Mouse (Mus musculus): ENCODE measurements around the gene Spo11. TPM values are rescaled to one million over a fixed set of nuclear protein-coding genes. Genes with fewer than 3 reads are reported as not detected.
A peak's percentile ranks its signal among the peaks of the same experiment; 100 is the strongest.

The Spo11 gene
- polyA plus RNA-seq, 1 experiment from 2014 or later: 0.43 TPM

DNA sequence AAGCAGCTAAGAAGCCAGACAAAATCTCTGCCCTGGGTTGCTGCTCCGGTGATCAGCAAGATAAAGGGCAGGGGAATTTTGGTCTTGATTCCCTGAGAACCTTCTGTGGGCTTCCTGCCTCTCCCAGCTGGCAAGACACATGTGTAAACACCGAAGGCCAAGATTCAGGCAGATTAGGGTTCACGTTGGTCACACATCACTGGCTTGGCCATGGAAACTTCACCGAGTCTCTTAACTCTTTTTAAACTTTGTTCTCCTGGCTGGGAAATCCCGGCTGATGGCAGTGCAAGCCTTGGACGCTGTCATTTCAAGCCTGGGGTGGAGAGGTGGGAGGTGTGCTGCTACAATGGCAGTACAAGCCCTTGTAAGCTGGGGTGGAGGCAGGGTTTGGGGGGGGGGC is 16.3 kb upstream of the Spo11 start:
- 63% methylated on average over 6 of the region's 6 CpGs for WGBS

DNA sequence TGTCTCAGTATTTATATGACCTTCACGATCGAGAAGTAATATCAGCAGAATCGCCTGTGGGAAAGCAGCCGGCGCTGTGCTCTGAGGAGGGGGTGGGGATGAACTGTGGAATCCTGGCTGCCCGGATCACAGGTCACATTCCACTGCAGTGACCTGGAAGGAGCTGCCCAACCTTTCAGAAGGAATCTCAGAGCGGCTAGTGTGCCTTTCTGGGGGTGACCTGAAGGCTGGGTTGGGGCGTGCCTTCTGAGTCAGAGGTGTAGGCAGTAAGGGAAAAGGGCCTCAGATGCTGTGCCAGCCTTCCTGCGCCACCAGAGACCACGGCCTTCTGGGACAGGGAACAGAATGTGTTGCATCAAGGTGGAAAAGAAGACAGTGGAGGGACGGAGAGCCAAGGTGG is 12.3 kb upstream of the Spo11 start:
- Histone ChIP-seq H3K9ac (no peak overlapping the region), H3K9me3 (no peaks in the 10 kb centered on the region; the same call in 1 of the 2 replicates), H3K4me3 (no peak overlapping the region), H3K4me2 (no peak overlapping the region), H3K27me3 (no peaks in the 10 kb centered on the region), H3K4me1 (replicated peaks) (no peaks in the 10 kb centered on the region), H3K36me3 (no peaks in the 10 kb centered on the region), H3K27ac (replicated peaks) (no peak overlapping the region)
- no peak for ATAC-seq (ENCODE audit: low read depth)
- WGBS: 59% methylated on average over 11 of the region's 11 CpGs

More for the DNA sequence above, 16.3 kb upstream of the Spo11 start:
- Histone ChIP-seq H3K4me3 (no peak overlapping the region), H3K4me2 (no peak overlapping the region), H3K9ac (no peak overlapping the region), H3K27me3 (no peaks in the 10 kb centered on the region), H3K9me3 (peaks cover 8% of the 10 kb centered on the region), H3K4me1 (replicated peaks) (peaks cover 13% of the 10 kb centered on the region), H3K36me3 (no peaks in the 10 kb centered on the region), H3K27ac (replicated peaks) (no peak overlapping the region)
- ATAC-seq (ENCODE audit: low read depth): no peak

DNA sequence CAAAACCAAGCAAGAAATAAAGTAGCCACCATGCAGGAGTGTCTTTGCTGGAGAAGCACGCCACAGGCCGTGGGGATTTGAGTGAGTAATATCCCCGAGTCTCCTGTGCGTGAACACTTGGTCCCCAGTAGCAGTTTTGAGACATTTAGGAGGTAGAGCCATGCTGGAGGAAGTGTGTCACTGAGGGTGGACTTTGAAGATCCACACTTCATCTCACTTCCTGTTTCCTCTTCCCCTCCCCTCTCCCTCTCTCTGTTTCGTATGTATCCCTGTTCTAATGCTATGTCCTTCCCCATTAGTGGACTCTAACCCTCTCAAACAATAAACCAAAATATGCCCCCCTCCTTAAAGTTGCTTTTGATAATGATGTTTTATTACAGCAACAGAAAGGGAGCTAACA is 11.0 kb upstream of the Spo11 start:
- H3K27me3 ChIP-seq: no peaks in the 10 kb centered on the region
- no peaks in the 10 kb centered on the region for H3K9me3 ChIP-seq
- 77% methylated on average over 5 of the region's 5 CpGs for WGBS
- no peak overlapping the region for H3K27ac ChIP-seq (replicated peaks)
- no peaks in the 10 kb centered on the region for H3K36me3 ChIP-seq
- no peak for ATAC-seq (ENCODE audit: low read depth)
- no peak overlapping the region for H3K4me2 ChIP-seq
- H3K9ac ChIP-seq: no peak overlapping the region
- H3K4me1 ChIP-seq (replicated peaks): no peaks in the 10 kb centered on the region
- no peak overlapping the region for H3K4me3 ChIP-seq

DNA sequence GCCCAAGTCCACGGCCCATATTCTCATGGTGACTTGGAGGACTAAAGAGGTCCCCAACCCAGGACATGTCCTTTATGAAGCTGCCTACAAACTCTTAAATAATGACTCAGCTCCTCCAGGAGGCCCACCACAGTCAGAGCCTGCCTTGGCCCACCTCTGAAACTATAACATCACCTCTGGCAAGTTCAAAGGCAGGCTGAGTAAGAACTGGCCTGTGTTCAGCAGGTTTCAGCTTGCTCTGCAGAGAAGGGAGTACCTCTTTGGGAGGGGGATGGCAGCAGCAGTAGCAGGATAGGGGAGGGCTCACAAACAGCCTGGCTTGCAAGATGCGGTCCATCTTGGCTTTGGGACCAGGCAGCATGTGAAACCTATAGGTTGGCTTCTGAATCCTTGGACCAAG is 5.6 kb upstream of the Spo11 start:
- Histone ChIP-seq H3K4me1 (replicated peaks) (peaks cover 8% of the 10 kb centered on the region), H3K4me3 (no peak overlapping the region), H3K27me3 (no peaks in the 10 kb centered on the region), H3K9me3 (no peaks in the 10 kb centered on the region), H3K4me2 (no peak overlapping the region), H3K9ac (no peak overlapping the region), H3K27ac (replicated peaks) (no peak overlapping the region), H3K36me3 (no peaks in the 10 kb centered on the region)
- 93% methylated on average over 2 of the region's 2 CpGs for WGBS
- ATAC-seq (ENCODE audit: low read depth): no peak

DNA sequence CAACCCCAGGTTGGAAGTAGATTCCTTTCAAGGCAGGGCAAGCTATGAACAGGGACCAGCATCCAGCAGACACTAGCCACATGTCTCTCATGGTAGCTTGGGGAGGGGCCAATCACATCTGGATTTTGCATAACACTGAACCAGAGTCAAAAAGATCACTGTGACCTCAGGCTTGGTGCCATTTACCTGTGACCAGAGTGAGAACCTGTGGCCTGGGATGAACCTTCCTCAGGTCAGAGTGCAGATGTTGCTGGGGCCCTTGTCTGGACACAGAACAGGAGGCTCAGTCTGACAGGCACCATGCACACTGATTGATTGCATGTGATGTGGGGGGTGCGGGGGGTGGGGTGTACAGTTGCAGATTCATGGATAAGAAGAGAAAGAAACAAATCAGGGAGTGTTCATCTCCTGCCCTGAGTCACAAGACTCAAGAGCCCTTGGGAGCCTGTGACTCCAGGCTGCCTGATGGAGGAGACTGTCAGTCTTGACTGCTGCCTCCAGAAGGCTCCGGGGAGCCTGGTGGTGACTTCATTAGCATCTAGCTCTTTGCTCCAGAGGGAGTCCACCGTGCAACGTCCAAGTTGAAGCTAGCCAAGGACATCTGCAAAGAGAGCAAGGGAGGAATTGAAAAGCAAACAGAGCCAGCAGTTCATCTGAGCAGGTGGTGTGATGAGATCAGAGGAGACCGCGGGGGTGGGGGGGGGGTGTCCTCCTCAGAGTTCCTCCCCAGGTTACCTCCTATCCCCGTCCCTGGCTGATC is 3.5 kb upstream of the Spo11 start:
- WGBS: 30% methylated on average over 7 of the region's 7 CpGs
- Histone ChIP-seq H3K36me3 (no peaks in the 10 kb centered on the region), H3K9ac (no peak overlapping the region), H3K4me2 (no peak overlapping the region), H3K4me3 (no peak overlapping the region), H3K4me1 (replicated peaks) (peaks cover 22% of the 10 kb centered on the region), H3K9me3 (no peaks in the 10 kb centered on the region), H3K27ac (replicated peaks) (no peak overlapping the region), H3K27me3 (no peaks in the 10 kb centered on the region)
- no peak for ATAC-seq (ENCODE audit: low read depth)

DNA sequence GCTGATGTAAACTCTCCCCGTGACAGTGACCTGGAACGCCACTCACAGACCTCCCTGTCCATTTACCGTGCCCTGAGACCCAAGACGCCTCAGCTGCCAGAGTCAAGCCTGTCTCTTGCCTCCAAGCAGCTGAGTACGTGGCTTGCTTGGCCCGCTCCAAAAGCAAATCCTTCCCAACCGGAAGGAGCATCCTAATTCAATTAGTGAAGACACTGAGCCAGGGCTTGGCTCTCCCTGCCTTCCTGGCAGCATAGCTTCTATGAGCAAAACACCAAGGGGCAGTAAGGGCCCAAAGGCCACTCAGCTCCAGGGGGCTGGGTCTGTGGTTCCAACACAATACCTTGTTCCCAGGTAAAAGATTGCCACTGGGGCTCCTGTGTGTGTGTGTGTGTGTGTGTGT is 2.8 kb upstream of the Spo11 start:
- H3K9me3 ChIP-seq: no peaks in the 10 kb centered on the region

DNA sequence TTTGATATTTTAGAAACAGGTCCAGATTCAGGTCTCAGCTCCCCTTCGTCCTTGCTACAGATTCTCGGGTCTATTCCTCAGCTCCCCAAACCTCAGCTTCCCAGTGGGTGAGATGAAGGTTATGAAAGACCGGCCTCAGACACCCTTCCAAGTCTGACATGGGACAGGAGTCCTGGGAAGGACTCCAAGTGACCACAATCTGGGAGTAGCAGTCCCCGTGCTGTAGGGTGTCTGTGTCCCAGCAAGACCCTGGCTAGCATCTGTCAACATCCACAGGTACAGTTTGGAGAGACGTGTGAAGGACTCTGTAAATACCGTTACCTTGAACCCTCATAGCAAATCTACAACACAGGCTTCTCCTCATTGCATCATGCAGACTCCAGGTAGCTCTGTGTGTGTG is 2.3 kb upstream of the Spo11 start:
- H3K27me3 ChIP-seq: no peaks in the 10 kb centered on the region
- WGBS: 87% methylated on average over 6 of the region's 6 CpGs
- H3K9me3 ChIP-seq: no peaks in the 10 kb centered on the region
- H3K9ac ChIP-seq: no peak overlapping the region
- peaks cover 22% of the 10 kb centered on the region for H3K4me1 ChIP-seq (replicated peaks)
- no peak overlapping the region for H3K4me3 ChIP-seq
- H3K27ac ChIP-seq (replicated peaks): no peak overlapping the region
- no peak overlapping the region for H3K4me2 ChIP-seq
- ATAC-seq (ENCODE audit: low read depth): no peak
- no peaks in the 10 kb centered on the region for H3K36me3 ChIP-seq

More for the DNA sequence above, 2.8 kb upstream of the Spo11 start:
- no peak overlapping the region for H3K27ac ChIP-seq (replicated peaks)
- H3K9ac ChIP-seq: no peak overlapping the region
- no peak for ATAC-seq (ENCODE audit: low read depth)
- H3K4me3 ChIP-seq: no peak overlapping the region
- H3K4me2 ChIP-seq: no peak overlapping the region
- H3K27me3 ChIP-seq: no peaks in the 10 kb centered on the region
- H3K4me1 ChIP-seq (replicated peaks): peaks cover 22% of the 10 kb centered on the region
- H3K36me3 ChIP-seq: no peaks in the 10 kb centered on the region
- WGBS: 53% methylated on average over 7 of the region's 7 CpGs

DNA sequence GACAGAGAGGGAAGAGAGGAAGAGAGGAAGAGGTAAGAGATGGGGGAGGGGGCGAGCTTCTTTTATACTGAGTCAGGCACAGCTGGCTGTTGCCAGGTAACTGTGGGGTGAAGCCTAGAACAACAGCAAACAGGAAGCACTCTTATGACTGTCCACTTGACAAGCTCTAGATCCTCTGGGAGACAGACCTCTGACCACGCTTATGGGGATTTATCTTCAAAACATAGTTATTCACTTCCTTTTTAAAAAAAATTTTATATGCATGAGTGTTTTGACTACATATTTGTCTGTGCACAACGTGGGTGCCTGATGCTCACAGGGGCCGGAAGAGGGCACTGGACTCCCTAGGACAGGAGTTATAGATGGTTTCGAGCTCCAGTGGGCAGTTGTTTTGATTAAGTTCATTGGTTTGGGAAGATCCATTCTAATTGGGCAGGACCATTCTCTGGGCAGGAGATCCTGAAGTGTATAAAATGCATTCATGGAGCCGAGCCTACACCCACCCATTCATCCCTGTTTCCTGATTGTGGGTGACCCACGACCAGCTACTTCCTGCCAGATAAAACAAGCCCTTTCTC is 750 bp upstream of the Spo11 start:
- Histone ChIP-seq H3K4me3 (no peak overlapping the region), H3K27me3 (no peaks in the 10 kb centered on the region), H3K9ac (peak overlapping the region; percentile 50; the same call in 1 of the 2 replicates), H3K36me3 (no peaks in the 10 kb centered on the region), H3K9me3 (no peaks in the 10 kb centered on the region), H3K27ac (replicated peaks) (0 out of 2 replicates have a peak overlapping the region, but pooled peaks have one; percentile 49), H3K4me2 (peak overlapping the region; percentile 40), H3K4me1 (replicated peaks) (peaks cover 22% of the 10 kb centered on the region)
- peak; percentile 5; the same call in 1 of the 2 replicates for ATAC-seq (ENCODE audit: low read depth)
- 28% methylated on average over 7 of the region's 7 CpGs for WGBS

DNA sequence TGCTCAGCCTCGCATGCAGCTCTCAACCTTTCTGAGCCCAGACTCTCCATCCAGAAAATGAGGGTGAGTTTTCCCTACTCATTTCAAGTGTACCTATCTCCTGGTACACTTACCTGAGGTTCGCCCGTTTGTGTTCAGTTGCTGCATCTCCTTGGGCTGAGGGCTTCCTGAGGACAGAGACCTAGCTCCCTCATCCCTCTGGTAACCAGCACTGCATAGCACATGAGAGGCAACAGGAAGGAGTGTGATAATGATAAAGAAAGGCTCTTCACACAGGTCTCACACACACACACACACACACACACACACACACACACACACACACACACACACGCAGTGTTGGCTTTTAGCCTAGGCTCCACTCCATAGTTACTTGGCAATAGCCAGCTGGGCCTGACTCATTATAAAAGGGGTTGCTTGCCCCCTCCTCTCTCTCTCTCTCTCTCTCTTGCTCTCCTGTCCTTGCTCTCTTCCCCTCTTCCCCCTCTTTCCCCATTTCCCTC is 682 bp downstream of the Spo11 start:
- no peak for ATAC-seq (ENCODE audit: low read depth)
- H3K9me3 ChIP-seq: no peaks in the 10 kb centered on the region
- H3K27ac ChIP-seq (replicated peaks): no peak overlapping the region
- no peaks in the 10 kb centered on the region for H3K36me3 ChIP-seq
- no peak overlapping the region for H3K9ac ChIP-seq
- 0 out of 2 replicates have a peak overlapping the region, but pooled peaks have one; percentile 40 for H3K4me2 ChIP-seq
- no peak overlapping the region for H3K4me3 ChIP-seq
- H3K4me1 ChIP-seq (replicated peaks): peaks cover 22% of the 10 kb centered on the region
- 65% methylated on average over 4 of the region's 4 CpGs for WGBS
- no peaks in the 10 kb centered on the region for H3K27me3 ChIP-seq

DNA sequence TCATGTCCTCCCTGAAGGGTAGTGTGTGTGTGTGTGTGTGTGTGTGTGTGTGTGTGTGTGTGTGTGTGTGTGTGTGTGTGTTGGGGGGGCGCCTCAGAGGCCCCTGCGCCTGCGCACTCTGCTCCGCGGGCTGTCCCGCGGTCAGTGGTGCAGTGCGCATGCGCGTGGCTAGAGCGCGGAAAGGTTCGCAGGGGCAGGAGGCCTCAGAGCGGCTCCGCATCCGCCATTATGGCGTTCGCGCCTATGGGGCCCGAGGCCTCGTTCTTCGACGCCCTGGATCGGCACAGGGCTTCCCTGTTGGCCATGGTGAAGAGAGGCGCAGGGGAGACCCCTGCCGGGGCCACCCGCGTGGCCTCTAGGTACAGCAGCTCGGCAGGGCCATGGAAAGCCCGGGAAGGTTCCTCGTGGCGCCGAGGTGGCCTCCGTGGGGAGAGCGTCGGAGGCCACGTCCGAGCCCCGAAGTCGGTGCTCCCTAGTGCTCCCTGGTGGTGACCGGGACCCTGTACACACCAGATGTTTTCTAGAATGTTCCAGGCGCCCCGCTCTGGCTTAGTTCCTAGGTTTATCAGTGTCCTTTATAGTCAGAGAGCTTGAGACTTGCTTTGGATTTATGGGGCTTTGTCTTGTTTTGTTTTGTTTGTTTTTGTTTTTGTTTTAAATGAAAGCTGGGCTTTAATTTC is 2.3 kb downstream of the Spo11 start:
- H3K4me3 ChIP-seq: no peak overlapping the region
- no peak overlapping the region for H3K4me2 ChIP-seq
- no peaks in the 10 kb centered on the region for H3K36me3 ChIP-seq
- no peak overlapping the region for H3K9ac ChIP-seq
- no peaks in the 10 kb centered on the region for H3K9me3 ChIP-seq
- H3K4me1 ChIP-seq (replicated peaks): peaks cover 22% of the 10 kb centered on the region
- no peak overlapping the region for H3K27ac ChIP-seq (replicated peaks)
- 94% methylated on average over 42 of the region's 43 CpGs for WGBS
- no peaks in the 10 kb centered on the region for H3K27me3 ChIP-seq
- ATAC-seq (ENCODE audit: low read depth): no peak

DNA sequence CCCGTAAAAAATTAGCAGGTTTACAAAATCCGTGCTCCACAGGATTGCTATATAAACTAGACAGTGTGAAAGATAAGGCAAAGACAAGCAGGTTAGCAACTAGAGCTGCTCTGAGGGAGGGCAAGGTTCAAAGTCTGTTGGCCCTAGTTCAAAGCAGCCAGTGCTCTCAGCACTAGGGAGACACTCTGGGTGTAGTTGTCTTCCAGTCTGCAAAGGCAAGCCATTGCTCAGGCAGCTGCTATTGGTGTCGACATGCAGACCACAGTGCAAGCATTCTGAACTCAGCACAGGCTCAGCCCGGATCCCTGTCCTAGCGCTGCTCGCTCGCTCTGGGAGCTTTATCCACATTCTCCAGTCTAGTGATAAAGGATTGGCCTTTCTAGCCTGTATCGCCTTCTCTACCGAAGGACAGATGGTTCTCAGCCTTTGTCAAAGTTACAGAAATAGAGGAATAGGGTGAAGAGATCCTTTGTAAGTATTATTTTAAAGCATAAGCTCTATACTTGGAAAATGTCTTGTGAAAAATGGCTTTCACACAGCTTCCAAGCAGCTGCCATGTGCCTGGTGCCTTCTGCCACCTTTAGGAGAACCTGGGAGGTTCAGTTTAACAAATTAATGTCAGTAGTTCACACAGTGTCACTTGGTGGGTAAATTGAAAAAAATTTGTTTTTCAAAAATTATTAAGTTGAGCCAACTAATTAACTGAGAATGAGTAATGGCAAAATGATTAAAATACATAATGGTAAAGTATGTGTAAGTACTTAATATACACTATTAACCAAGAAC is 5.5 kb downstream of the Spo11 start:
- Histone ChIP-seq H3K9ac (no peak overlapping the region), H3K27me3 (no peaks in the 10 kb centered on the region), H3K27ac (replicated peaks) (no peak overlapping the region), H3K4me3 (no peak overlapping the region), H3K4me2 (no peak overlapping the region), H3K9me3 (no peaks in the 10 kb centered on the region), H3K4me1 (replicated peaks) (peaks cover 2% of the 10 kb centered on the region; the same call in 1 of the 2 replicates), H3K36me3 (no peaks in the 10 kb centered on the region)
- 77% methylated on average over 9 of the region's 9 CpGs for WGBS
- no peak for ATAC-seq (ENCODE audit: low read depth)

DNA sequence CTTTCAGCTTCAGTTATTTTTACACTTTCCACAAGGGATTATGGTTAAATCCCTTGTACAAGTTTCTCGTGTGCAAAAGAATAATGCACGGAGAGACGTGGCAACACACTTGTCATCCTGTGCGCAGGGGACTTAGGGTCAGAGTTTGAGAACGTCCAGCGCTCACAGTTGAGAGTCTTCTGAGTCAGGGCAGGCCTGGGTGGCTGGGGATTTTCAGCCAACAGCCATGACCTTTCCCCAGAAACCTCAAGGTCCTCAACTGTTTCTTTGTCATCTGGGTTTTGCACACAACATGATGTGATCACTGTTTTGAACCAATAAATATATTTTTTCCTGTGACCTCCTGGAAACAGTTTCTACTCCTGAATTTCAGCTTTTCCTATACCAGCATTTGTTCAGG is 12.7 kb downstream of the Spo11 start:
- WGBS: 89% methylated on average over 6 of the region's 6 CpGs
- ATAC-seq (ENCODE audit: low read depth): no peak
- no peak overlapping the region for H3K9ac ChIP-seq

More for the DNA sequence above, 12.7 kb downstream of the Spo11 start:
- H3K4me3 ChIP-seq: no peak overlapping the region
- H3K27me3 ChIP-seq: no peaks in the 10 kb centered on the region
- no peak overlapping the region for H3K27ac ChIP-seq (replicated peaks)
- H3K4me1 ChIP-seq (replicated peaks): no peaks in the 10 kb centered on the region
- H3K4me2 ChIP-seq: no peak overlapping the region
- H3K36me3 ChIP-seq: no peaks in the 10 kb centered on the region
- H3K9me3 ChIP-seq: no peaks in the 10 kb centered on the region
